Mouse (Mus musculus): ENCODE results near the gene Slc38a3. TPM values are rescaled to one million over a fixed set of nuclear protein-coding genes. Genes with fewer than 3 reads are reported as not detected.

Gene Slc38a3
- polyA plus RNA-seq, 1 experiment from 2014 or later, result 12.9 TPM

DNA sequence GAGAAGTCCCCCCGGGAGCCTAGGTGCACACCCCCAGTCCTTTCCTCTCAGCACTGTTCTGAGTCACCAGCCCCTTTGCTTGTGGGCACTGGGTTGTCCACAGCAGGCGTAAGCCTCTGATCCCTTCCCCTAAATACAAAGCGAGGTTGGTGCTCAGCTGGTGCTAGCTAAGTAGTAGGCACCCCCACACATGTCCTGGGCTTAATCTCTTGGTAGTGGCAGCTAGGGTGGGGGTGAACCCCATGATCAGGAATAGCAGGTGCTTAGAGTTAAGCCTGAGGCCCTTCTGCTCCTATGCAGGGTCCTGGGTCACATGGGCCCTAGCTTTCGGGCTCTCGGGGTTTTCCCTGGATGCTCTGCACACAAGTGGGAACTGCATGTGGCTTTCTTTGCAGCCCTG, 12.2 kb downstream of the Slc38a3 start:
- DNase-seq (ENCODE audit: low spot score) (no peak), ATAC-seq (replicated peaks; ENCODE audit: low FRiP score, low read depth) (no peak)
- Histone ChIP-seq H3K4me1 (replicated peaks; ENCODE audit: insufficient read depth, low read length) (no peaks in the 10 kb centered on the region), H3K27me3 (ENCODE audit: insufficient read depth, low read length) (no peaks in the 10 kb centered on the region), H3K4me3 (replicated peaks; ENCODE audit: low read depth, low read length) (no peak overlapping the region), H3K36me3 (ENCODE audit: insufficient read depth, low read length) (no peaks in the 10 kb centered on the region), H3K9me3 (replicated peaks; ENCODE audit: low read length) (no peaks in the 10 kb centered on the region), H3K27ac (no peak overlapping the region), H3K4me2 (ENCODE audit: low read length) (no peak overlapping the region), H3K9ac (ENCODE audit: low read depth, low read length) (no peak overlapping the region)
- no peak for TF ChIP-seq CTCF (IDR thresholded peaks at IDR 0.05; ENCODE audit: low read depth)
- WGBS, result 86% methylated on average over 5 of the region's 5 CpGs

GRCm38 (mm10) chr9:107654585-107654984, 14.7 kb downstream of the Slc38a3 start:
- 71% methylated on average over 4 of the region's 4 CpGs for WGBS
- H3K36me3 ChIP-seq (ENCODE audit: insufficient read depth, low read length), result no peaks in the 10 kb centered on the region
- H3K9ac ChIP-seq (ENCODE audit: low read depth, low read length), result no peak overlapping the region
- TF ChIP-seq CTCF (IDR thresholded peaks at IDR 0.05; ENCODE audit: low read depth), result no peak
- no peak for ATAC-seq (replicated peaks; ENCODE audit: low FRiP score, low read depth)
- H3K27ac ChIP-seq, result no peak overlapping the region
- no peaks in the 10 kb centered on the region; the same call in 1 of the 2 replicates for H3K4me1 ChIP-seq (replicated peaks; ENCODE audit: insufficient read depth, low read length)
- no peaks in the 10 kb centered on the region for H3K9me3 ChIP-seq (replicated peaks; ENCODE audit: low read length)
- no peak for DNase-seq (ENCODE audit: low spot score)
- H3K27me3 ChIP-seq (ENCODE audit: insufficient read depth, low read length), result no peaks in the 10 kb centered on the region
- no peak overlapping the region for H3K4me2 ChIP-seq (ENCODE audit: low read length)
- no peak overlapping the region for H3K4me3 ChIP-seq (replicated peaks; ENCODE audit: low read depth, low read length)

GRCm38 (mm10) chr9:107653474-107653873, 15.9 kb downstream of the Slc38a3 start:
- H3K36me3 ChIP-seq (ENCODE audit: insufficient read depth, low read length), result no peaks in the 10 kb centered on the region
- H3K4me1 ChIP-seq (replicated peaks; ENCODE audit: insufficient read depth, low read length), result no peaks in the 10 kb centered on the region; the same call in 1 of the 2 replicates
- H3K27ac ChIP-seq, result no peak overlapping the region
- DNase-seq (ENCODE audit: low spot score), result no peak
- WGBS, result 77% methylated on average over 2 of the region's 2 CpGs
- ATAC-seq (replicated peaks; ENCODE audit: low FRiP score, low read depth), result no peak
- no peak for TF ChIP-seq CTCF (IDR thresholded peaks at IDR 0.05; ENCODE audit: low read depth)
- no peaks in the 10 kb centered on the region for H3K9me3 ChIP-seq (replicated peaks; ENCODE audit: low read length)
- no peaks in the 10 kb centered on the region for H3K27me3 ChIP-seq (ENCODE audit: insufficient read depth, low read length)
- H3K4me2 ChIP-seq (ENCODE audit: low read length), result no peak overlapping the region
- H3K9ac ChIP-seq (ENCODE audit: low read depth, low read length), result no peak overlapping the region
- no peak overlapping the region for H3K4me3 ChIP-seq (replicated peaks; ENCODE audit: low read depth, low read length)

- no peak overlapping the region for H3K4me3 ChIP-seq (replicated peaks; ENCODE audit: low read depth, low read length)
- no peak overlapping the region for H3K4me2 ChIP-seq (ENCODE audit: low read length)
- DNase-seq (ENCODE audit: low spot score) (no peak), ATAC-seq (replicated peaks; ENCODE audit: low FRiP score, low read depth) (0 out of 2 replicates have a peak, but pooled peaks have one; percentile 19)
- no peaks in the 10 kb centered on the region for H3K36me3 ChIP-seq (ENCODE audit: insufficient read depth, low read length)
- H3K27me3 ChIP-seq (ENCODE audit: insufficient read depth, low read length), result no peaks in the 10 kb centered on the region
- H3K9ac ChIP-seq (ENCODE audit: low read depth, low read length), result no peak overlapping the region
- no peak overlapping the region for H3K27ac ChIP-seq
- no peaks in the 10 kb centered on the region; the same call in 1 of the 2 replicates for H3K4me1 ChIP-seq (replicated peaks; ENCODE audit: insufficient read depth, low read length)
- no peak for TF ChIP-seq CTCF (IDR thresholded peaks at IDR 0.05; ENCODE audit: low read depth)
- no peaks in the 10 kb centered on the region for H3K9me3 ChIP-seq (replicated peaks; ENCODE audit: low read length)
- WGBS, result 32% methylated on average over 12 of the region's 12 CpGs
Measured at GRCm38 (mm10) chr9:107650708-107651481, 18.4 kb downstream of the Slc38a3 start.

DNA sequence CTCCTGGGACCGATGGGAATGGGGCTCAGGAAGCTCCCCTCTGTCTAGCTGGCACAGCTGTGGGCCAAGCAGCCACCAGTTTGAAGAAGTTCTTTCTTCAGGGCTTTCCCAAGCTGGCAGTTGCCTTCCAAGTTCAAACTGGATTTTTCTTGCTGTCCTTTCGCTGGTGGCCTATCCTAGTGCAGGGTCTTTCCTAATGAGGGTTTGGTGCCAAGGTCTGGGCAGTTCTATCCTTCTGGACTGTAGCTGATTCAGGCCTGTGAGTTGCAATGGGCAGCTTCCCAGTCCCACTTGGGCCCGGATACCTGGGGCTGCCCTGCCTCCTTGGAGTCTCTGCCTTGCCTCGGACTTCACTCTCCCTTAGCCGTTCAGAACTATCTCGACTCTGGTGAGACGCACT, 19.1 kb downstream of the Slc38a3 start:
- Histone ChIP-seq H3K27ac (no peak overlapping the region), H3K4me3 (replicated peaks; ENCODE audit: low read depth, low read length) (no peak overlapping the region), H3K9me3 (replicated peaks; ENCODE audit: low read length) (no peaks in the 10 kb centered on the region), H3K9ac (ENCODE audit: low read depth, low read length) (no peak overlapping the region), H3K27me3 (ENCODE audit: insufficient read depth, low read length) (no peaks in the 10 kb centered on the region), H3K4me2 (ENCODE audit: low read length) (no peak overlapping the region), H3K4me1 (replicated peaks; ENCODE audit: insufficient read depth, low read length) (no peaks in the 10 kb centered on the region; the same call in 1 of the 2 replicates), H3K36me3 (ENCODE audit: insufficient read depth, low read length) (no peaks in the 10 kb centered on the region)
- DNase-seq (ENCODE audit: low spot score), result no peak
- WGBS, result 56% methylated on average over 7 of the region's 7 CpGs
- no peak for TF ChIP-seq CTCF (IDR thresholded peaks at IDR 0.05; ENCODE audit: low read depth)
- no peak for ATAC-seq (replicated peaks; ENCODE audit: low FRiP score, low read depth)

GRCm38 (mm10) chr9:107648767-107649166, 20.6 kb downstream of the Slc38a3 start:
- TF ChIP-seq CTCF (IDR thresholded peaks at IDR 0.05; ENCODE audit: low read depth), result no peak
- Histone ChIP-seq H3K9me3 (replicated peaks; ENCODE audit: low read length) (no peaks in the 10 kb centered on the region), H3K27me3 (ENCODE audit: insufficient read depth, low read length) (no peaks in the 10 kb centered on the region), H3K4me1 (replicated peaks; ENCODE audit: insufficient read depth, low read length) (no peaks in the 10 kb centered on the region; the same call in 1 of the 2 replicates), H3K4me2 (ENCODE audit: low read length) (no peak overlapping the region), H3K9ac (ENCODE audit: low read depth, low read length) (no peak overlapping the region), H3K4me3 (replicated peaks; ENCODE audit: low read depth, low read length) (no peak overlapping the region), H3K27ac (no peak overlapping the region), H3K36me3 (ENCODE audit: insufficient read depth, low read length) (no peaks in the 10 kb centered on the region)
- ATAC-seq (replicated peaks; ENCODE audit: low FRiP score, low read depth) (no peak), DNase-seq (ENCODE audit: low spot score) (no peak)
- WGBS, result 56% methylated on average over 3 of the region's 3 CpGs

Measured in kidney, postnatal 0 days (tissue).